Mouse (Mus musculus) heart, adult 2 months (tissue): Measurements from ENCODE around the gene Arid4a.

Experiments
- CTCF ChIP-seq: fragments of 200-600 bp; IDR thresholded peaks from 2 replicates; pipeline ENCODE4 v1.8.1; 2022; ENCODE audit warnings: antibody characterized with exemption, mild to moderate bottlenecking, moderate library complexity
- EP300 ChIP-seq: fragments of 200-500 bp; IDR thresholded peaks from 2 replicates; pipeline ENCODE4 v1.6.1; 2011; ENCODE audit warnings: low read depth, low read length, control low read depth; ENCODE audit not compliant: insufficient read depth
- POLR2A ChIP-seq: fragments of 200-500 bp; IDR thresholded peaks from 2 replicates; pipeline ENCODE4 v1.6.1; 2011; ENCODE audit warnings: mild to moderate bottlenecking, low read depth, low read length, control low read depth; ENCODE audit not compliant: insufficient read depth

- peak; percentile 82 for TF ChIP-seq CTCF
- no peak for TF ChIP-seq EP300
- peak; percentile 79 for TF ChIP-seq POLR2A
These were observed 47.5 kb upstream of the Arid4a start for GRCm38 (mm10) chr12:70968141-70968790.
